Mouse (Mus musculus) heart, embryonic 10.5 days (tissue): ENCODE data around the gene Gm20388. TPM values are rescaled to one million over a fixed set of nuclear protein-coding genes. Genes with fewer than 3 reads are reported as not detected.
A peak's percentile ranks its signal among the peaks of the same experiment; 100 is the strongest.

Source experiments
- DNase-seq: peaks from one replicate; pipeline ENCODE4 v3.0.0-alpha.2; 2017; ENCODE audit warnings: low spot score
- H3K27ac ChIP-seq: fragments of 300-500 bp; sonication (generic); 2 replicates; pipeline ENCODE4 v1.5.1; 2016; ENCODE audit warnings: mild to moderate bottlenecking
- H3K27me3 ChIP-seq: fragments of 300-500 bp; sonication (generic); 2 replicates; pipeline ENCODE4 v1.6.1; 2016; ENCODE audit warnings: mild to moderate bottlenecking; ENCODE audit not compliant: poor library complexity, insufficient read depth, severe bottlenecking
- H3K36me3 ChIP-seq: fragments of 300-500 bp; sonication (generic); 2 replicates; pipeline ENCODE4 v1.6.1; 2016; ENCODE audit warnings: mild to moderate bottlenecking, moderate library complexity
- H3K4me1 ChIP-seq: fragments of 300-500 bp; sonication (generic); 2 replicates; pipeline ENCODE4 v1.6.1; 2016; ENCODE audit warnings: mild to moderate bottlenecking
- H3K4me3 ChIP-seq: fragments of 300-500 bp; sonication (generic); 2 replicates; pipeline ENCODE4 v1.5.1; 2016; ENCODE audit warnings: mild to moderate bottlenecking, moderate library complexity
- H3K9me3 ChIP-seq: fragments of 300-500 bp; sonication (generic); 2 replicates; pipeline ENCODE4 v1.6.1; 2016; ENCODE audit warnings: mild to moderate bottlenecking, moderate library complexity
- WGBS: fragments of 180-500 bp; shearing (Covaris S2); methylation state at CpG from one replicate; pipeline ENCODE4 v1.1.7; 2016; 5-methylcytosine and 5-hydroxymethylcytosine counted together
- polyA plus RNA-seq: library from polyadenylated mRNA; unstranded; fragments of >200 nt; fragmentation: Nextera tagmentation; extraction: Ambion mirVana; gene quantifications from 2 replicates; pipeline ENCODE4 v1.2.1, GENCODE M21; 2016

Gm20388 gene
- polyA plus RNA-seq, 1 experiment from 2014 or later, result 4.5 TPM

DNA sequence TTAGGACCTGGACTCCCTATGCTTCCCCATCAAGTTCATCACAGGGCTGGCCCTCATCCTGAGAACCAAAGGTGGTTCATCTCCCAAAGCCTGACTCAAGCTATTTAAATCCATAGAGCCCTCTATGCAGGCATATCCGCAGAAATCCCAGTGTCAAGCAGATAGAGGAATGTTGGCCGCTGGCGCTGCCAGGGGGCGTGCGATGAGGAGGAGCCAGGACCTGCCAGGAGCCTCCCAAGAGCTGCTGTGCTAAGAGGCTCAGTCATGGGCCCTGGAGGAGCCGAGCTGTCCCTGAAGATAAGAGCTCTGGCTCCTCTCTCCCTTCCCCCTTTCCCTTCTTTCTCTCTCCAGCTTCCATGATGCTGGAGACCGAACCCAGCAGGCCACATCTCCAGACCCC is 1075.4 kb downstream of the Gm20388 start:
- H3K27me3 ChIP-seq, result peaks cover 84% of the 10 kb centered on the region
- 56% methylated on average over 7 of the region's 7 CpGs for WGBS
- H3K9me3 ChIP-seq, result no peaks in the 10 kb centered on the region
- no peak overlapping the region for H3K4me3 ChIP-seq
- no peak for DNase-seq
- no peak overlapping the region for H3K27ac ChIP-seq
- H3K4me1 ChIP-seq, result peaks cover 41% of the 10 kb centered on the region
- no peaks in the 10 kb centered on the region for H3K36me3 ChIP-seq

DNA sequence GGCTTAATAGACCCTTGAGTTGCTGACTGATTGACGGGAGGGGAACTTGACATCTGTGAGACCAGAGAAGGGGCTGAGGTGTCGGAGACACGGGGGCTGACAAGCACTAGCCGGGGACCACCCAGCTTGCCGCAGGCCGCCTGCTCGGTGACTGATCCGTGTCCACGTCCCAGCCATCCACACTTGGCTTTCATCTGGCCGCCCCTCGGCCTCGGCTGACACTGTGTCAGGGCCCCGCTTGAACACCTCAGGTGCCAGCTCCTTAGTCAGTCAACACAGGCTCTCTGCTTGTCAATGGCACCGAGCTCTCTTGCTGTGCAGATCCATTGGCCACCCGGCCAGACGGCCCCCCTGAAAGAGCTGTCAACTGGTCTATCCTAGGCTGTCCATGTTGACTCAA is 1083.1 kb downstream of the Gm20388 start:
- 49% methylated on average over 16 of the region's 16 CpGs for WGBS
- H3K27me3 ChIP-seq, result peaks cover 98% of the 10 kb centered on the region
- peak; percentile 91 for DNase-seq

DNA sequence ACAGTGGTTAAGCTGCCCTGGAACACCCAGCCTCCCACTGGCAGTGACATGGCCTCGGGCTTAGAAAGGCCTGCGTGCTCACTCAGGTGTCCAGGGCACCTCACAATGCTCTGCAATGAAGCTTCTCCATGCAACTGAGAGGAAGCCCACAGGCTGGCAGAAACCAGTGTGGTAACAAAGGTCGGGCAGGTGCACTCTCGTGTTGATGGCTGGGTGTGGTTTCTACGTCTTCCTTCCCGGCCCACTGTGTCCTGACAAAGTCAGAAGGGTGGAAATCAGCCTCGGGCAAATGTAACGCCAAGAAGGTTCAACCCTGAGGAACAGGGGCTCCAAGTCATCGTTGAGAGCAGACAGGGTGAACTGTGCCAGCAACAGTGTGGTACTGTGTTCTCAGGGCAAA is 1084.8 kb downstream of the Gm20388 start:
- 88% methylated on average over 9 of the region's 9 CpGs for WGBS
- no peak for DNase-seq
- Histone ChIP-seq H3K4me3 (no peak overlapping the region), H3K4me1 (peaks cover 41% of the 10 kb centered on the region), H3K27me3 (peaks cover 93% of the 10 kb centered on the region), H3K9me3 (no peaks in the 10 kb centered on the region), H3K36me3 (no peaks in the 10 kb centered on the region), H3K27ac (no peak overlapping the region)

More for the DNA sequence above, 1083.1 kb downstream of the Gm20388 start:
- Histone ChIP-seq H3K4me3 (no peak overlapping the region), H3K9me3 (no peaks in the 10 kb centered on the region), H3K36me3 (no peaks in the 10 kb centered on the region), H3K4me1 (peaks cover 36% of the 10 kb centered on the region), H3K27ac (peak overlapping the region; percentile 0; the same call in 1 of the 2 replicates)

DNA sequence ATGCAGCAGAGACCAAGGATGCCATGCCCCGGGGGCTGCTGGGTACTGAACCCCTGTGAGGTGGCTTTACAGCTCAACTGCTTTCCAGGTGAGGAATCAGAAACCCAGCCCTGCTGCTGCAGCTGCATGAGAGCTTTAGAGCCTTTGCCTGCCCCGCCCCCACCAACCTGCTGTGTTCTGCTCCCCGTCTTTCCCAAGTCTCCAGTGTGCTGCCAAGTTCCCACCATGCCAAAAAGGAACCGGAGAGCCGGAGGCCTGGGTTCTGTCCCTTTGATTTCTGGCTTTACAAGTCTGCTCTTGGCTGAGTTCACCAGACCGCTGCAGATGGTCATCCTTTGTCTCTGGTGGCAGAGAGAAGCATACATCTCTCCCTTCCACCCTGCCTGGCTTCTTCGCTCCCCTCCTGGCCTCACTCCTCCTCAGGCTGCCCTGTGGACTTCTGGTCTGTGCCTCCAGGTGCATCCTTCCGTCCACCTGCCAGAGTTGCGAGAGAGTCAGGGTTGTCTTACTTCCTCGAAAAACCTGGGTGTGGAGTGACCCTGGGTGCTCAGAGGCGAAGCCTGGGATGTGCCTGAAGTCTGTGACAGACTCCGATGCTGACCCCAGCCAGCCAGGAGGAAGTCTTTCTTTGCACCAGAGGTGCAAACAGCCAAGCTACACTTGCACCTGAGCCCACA is 1086.4 kb downstream of the Gm20388 start:
- H3K4me1 ChIP-seq, result peaks cover 31% of the 10 kb centered on the region

DNA sequence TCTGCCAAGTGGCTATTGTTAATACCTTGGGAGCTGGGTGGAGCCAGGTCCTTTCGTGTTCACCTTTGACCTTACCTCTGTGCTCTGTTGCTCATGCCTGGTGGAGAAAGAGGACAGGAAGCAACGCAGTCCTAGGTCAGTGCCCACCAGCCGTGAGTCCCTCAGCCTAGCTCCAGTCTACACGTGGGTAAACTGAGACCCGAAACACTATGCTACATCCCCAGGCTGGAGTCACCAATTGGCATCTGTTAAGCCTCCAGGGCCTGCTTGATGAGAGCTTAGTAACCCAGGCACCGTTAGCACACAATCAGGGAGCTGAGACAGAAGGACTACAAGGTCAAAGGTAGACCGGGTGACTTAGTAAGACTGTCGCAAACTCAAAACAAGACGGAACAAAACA is 1087.3 kb downstream of the Gm20388 start:
- Histone ChIP-seq H3K27ac (no peak overlapping the region), H3K4me1 (peaks cover 28% of the 10 kb centered on the region), H3K36me3 (no peaks in the 10 kb centered on the region), H3K9me3 (no peaks in the 10 kb centered on the region), H3K27me3 (peaks cover 93% of the 10 kb centered on the region), H3K4me3 (no peak overlapping the region)
- no peak for DNase-seq
- WGBS, result 82% methylated on average over 9 of the region's 9 CpGs

More for the DNA sequence above, 1086.4 kb downstream of the Gm20388 start:
- Histone ChIP-seq H3K36me3 (no peaks in the 10 kb centered on the region), H3K9me3 (no peaks in the 10 kb centered on the region), H3K4me3 (no peak overlapping the region), H3K27ac (no peak overlapping the region), H3K27me3 (peaks cover 93% of the 10 kb centered on the region)
- DNase-seq, result no peak
- WGBS, result 68% methylated on average over 12 of the region's 12 CpGs

DNA sequence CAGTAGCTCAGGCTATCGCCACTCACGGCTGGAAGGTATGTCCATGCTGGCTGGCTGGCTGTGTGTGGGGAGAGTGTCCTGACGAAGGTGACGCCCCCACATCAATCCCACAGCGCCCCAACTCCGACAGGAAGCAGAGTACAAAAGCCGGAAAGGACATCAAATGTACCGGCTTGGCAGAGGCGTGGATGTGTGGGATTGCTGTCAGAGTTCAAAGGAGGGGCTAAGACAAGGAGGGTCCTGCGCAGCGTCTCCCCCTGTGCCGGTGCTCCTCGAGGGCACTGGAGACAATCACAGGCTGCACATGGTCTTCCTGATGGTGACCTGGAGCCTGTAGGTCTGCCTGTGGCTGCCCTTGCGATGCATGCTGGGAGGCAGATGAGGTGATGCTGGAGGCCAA is 1088.3 kb downstream of the Gm20388 start:
- Histone ChIP-seq H3K4me3 (no peak overlapping the region), H3K4me1 (peaks cover 23% of the 10 kb centered on the region), H3K27ac (no peak overlapping the region), H3K9me3 (no peaks in the 10 kb centered on the region), H3K27me3 (peaks cover 93% of the 10 kb centered on the region), H3K36me3 (no peaks in the 10 kb centered on the region)
- DNase-seq, result no peak
- 52% methylated on average over 14 of the region's 14 CpGs for WGBS

DNA sequence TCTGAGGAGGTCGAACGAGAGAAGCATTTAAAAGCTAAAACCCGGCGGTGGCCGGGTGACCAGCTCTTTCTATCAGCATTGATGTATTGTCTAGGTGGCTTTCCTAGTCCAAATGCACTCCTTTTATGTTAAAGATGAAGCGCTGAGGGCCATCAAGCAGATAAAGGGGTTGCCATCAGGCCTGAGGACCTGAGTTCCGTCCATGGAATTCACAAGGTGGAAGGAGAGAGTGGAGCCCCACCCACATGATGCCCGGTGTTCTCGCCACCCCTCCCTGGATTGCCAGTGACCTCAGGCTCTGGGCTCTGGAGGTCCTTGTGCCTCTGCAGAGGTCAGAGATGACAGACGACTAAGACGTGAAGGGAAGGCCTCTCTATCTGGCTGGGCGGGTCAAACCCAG is 1091.3 kb downstream of the Gm20388 start:
- H3K9me3 ChIP-seq, result no peaks in the 10 kb centered on the region
- 49% methylated on average over 12 of the region's 12 CpGs for WGBS

DNA sequence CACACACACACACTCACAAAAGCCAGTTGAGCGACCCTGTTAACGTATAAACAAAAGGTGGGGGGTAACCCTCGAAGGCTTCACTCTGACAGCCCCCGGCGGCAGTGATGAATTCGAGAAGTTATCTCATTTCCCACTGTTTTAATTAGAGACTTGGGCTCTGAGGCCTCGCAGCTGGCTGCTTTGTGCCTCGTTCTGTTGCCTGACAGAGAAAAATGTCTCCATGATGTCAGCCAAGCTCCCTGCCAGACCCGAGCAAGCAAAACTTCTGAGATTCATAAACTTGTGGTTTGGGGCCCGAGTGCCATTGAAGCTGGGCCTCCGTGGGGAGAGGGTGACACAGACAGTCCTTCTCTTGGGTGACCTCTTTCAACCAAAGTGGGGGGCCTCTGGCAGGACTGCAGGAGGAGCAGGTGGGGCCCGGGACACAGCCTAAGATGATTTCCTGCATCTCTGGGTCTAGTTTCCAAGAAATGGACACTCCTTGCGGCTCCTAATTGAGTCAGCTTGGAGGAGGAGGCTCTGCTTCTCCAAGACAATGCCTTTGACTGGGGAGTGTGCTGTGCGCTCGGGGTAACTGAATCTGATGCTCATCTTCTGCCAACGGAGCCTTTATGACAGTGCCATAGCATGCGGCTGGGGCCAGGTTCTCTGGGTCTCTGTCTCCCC is 1092.4 kb downstream of the Gm20388 start:
- peaks cover 65% of the 10 kb centered on the region for H3K27me3 ChIP-seq
- WGBS, result 42% methylated on average over 17 of the region's 17 CpGs
- no peak overlapping the region for H3K4me3 ChIP-seq
- peaks cover 17% of the 10 kb centered on the region for H3K4me1 ChIP-seq
- H3K27ac ChIP-seq, result peak overlapping the region; percentile 12; the same call in 1 of the 2 replicates
- H3K36me3 ChIP-seq, result no peaks in the 10 kb centered on the region
- no peak for DNase-seq
- no peaks in the 10 kb centered on the region for H3K9me3 ChIP-seq

More for the DNA sequence above, 1091.3 kb downstream of the Gm20388 start:
- Histone ChIP-seq H3K4me1 (peaks cover 17% of the 10 kb centered on the region), H3K27ac (no peak overlapping the region), H3K27me3 (peaks cover 76% of the 10 kb centered on the region), H3K36me3 (no peaks in the 10 kb centered on the region), H3K4me3 (no peak overlapping the region)
- no peak for DNase-seq

DNA sequence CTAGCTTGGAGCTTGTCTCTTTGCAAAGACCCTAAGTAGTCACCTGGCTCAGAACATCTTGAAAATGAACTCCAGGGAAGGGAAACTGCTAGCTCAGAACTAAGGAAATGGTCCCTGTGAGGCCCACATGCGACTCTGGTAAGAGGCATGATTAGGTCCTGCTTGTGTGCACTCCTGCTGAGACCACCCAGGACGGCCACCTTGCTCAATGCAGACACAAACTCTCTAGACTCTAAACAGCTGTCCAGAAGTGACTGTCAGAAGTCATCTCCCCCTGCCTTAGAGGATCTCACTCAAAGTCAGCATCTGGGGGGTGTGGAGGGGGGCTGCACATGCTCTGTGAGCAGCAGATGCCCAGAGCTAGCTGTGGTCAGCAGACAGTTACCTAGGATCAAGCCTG is 1093.0 kb downstream of the Gm20388 start:
- DNase-seq, result no peak
- Histone ChIP-seq H3K4me3 (no peak overlapping the region), H3K36me3 (no peaks in the 10 kb centered on the region), H3K9me3 (no peaks in the 10 kb centered on the region), H3K4me1 (peaks cover 17% of the 10 kb centered on the region), H3K27ac (no peak overlapping the region), H3K27me3 (peaks cover 64% of the 10 kb centered on the region)
- 45% methylated on average over 2 of the region's 2 CpGs for WGBS

DNA sequence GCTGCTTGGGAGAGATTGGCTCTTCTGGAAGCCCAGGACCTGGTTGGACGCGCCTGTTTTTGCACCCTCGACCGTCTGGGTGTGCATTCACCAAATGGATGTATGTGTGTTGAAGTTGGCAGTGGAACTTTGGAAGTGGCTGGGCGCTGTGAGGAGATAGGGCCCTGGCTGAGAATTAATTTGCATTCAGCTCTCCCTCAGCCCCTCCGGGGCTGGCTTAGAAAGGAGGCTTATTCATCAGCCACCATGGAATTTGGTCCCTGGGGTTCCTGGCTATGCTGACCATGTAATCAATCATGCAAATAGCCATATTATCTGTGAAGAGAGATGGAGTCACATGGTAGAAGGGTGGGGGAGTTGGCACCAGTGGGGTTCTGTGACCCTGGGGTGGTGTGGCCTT is 1102.7 kb downstream of the Gm20388 start:
- H3K36me3 ChIP-seq, result no peaks in the 10 kb centered on the region
- H3K4me1 ChIP-seq, result peaks cover 11% of the 10 kb centered on the region; the same call in 1 of the 2 replicates
- no peak overlapping the region for H3K27ac ChIP-seq
- no peak overlapping the region for H3K4me3 ChIP-seq
- 48% methylated on average over 6 of the region's 6 CpGs for WGBS
- DNase-seq, result no peak
- peaks cover 97% of the 10 kb centered on the region for H3K27me3 ChIP-seq
- no peaks in the 10 kb centered on the region for H3K9me3 ChIP-seq

DNA sequence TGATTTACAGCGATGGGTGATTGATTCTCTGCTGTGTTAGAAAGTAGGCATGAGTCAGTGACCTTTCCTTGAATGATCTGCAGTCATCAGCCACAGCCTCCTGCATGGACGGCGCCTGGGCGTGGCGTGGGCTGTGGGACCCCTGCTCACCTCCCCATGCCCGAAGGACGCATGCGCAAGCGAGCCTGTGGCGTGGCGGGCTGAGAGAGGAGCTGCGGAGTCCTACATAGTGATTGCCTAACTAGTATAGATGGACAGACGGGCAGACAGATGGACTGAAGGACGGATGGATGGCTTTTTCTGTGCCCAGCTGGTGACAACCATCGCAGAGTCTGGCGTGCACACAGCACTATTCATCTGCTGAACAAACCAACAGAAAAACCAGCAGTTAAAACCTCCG is 1106.0 kb downstream of the Gm20388 start:
- peaks cover 23% of the 10 kb centered on the region for H3K4me1 ChIP-seq
- H3K4me3 ChIP-seq, result no peak overlapping the region
- H3K27me3 ChIP-seq, result peaks cover 93% of the 10 kb centered on the region
- H3K36me3 ChIP-seq, result no peaks in the 10 kb centered on the region
- no peak for DNase-seq
- 72% methylated on average over 17 of the region's 17 CpGs for WGBS
- H3K9me3 ChIP-seq, result no peaks in the 10 kb centered on the region
- H3K27ac ChIP-seq, result no peak overlapping the region

DNA sequence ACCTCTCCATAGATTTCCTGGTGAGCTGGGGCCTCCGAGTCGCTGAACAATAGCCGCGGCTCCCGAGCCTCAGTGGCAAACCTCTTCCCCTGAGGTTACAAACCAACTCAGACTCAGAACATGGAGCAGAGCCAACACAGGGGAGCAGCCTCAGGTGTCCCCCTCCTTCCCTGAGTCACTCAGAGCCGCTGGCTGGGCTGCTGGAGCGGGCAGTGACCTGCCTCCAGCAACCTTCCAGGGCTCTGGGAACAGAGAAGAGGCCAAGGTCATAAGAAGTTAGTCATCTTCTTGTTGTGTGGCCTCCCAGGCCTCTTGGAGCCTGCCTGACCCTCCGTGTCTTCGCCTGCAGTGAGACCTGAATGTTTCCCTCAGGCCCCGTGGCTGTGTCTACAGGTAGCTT is 1107.6 kb downstream of the Gm20388 start:
- no peaks in the 10 kb centered on the region for H3K9me3 ChIP-seq
- 73% methylated on average over 10 of the region's 10 CpGs for WGBS
- peak overlapping the region; percentile 50; the same call in 1 of the 2 replicates for H3K27ac ChIP-seq
- peaks cover 28% of the 10 kb centered on the region for H3K4me1 ChIP-seq
- H3K27me3 ChIP-seq, result peaks cover 93% of the 10 kb centered on the region
- no peak overlapping the region for H3K4me3 ChIP-seq
- DNase-seq, result no peak
- no peaks in the 10 kb centered on the region for H3K36me3 ChIP-seq

DNA sequence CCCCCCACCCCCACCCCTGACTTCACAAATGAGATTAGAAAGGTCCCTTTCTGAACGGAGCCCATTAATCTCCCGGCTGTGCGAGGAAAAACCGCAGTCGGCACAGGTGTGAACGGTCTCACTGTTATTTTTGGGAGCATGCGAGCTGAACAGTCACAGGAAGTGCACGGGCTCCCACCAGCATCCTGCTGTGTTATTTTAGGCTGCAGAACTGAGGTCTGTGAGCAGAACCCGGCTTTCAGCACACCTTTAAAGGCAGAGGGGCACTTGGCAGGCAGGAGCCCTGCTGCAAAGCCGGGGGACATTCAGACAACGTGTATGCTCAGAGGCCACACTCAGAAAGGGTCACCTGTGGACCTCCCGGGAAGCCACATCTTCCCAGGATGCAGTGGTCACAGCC is 1110.8 kb downstream of the Gm20388 start:
- Histone ChIP-seq H3K36me3 (no peaks in the 10 kb centered on the region), H3K27me3 (peaks cover 88% of the 10 kb centered on the region), H3K9me3 (no peaks in the 10 kb centered on the region), H3K4me1 (peaks cover 40% of the 10 kb centered on the region), H3K27ac (no peak overlapping the region), H3K4me3 (no peak overlapping the region)
- 33% methylated on average over 12 of the region's 12 CpGs for WGBS
- DNase-seq, result no peak
